Mouse (Mus musculus) forebrain, embryonic 15.5 days (tissue): ENCODE results near the gene Hnf1a. TPM values are rescaled to one million over a fixed set of nuclear protein-coding genes. Genes with fewer than 3 reads are reported as not detected.

ENCODE experiments used
- ATAC-seq: fragments of 200-750 bp; cut with Nextera tagmentation; replicated peaks from 2 replicates; pipeline ENCODE4 v1.8.0; 2017; ENCODE audit warnings: mild to moderate bottlenecking, moderate TSS enrichment, moderate library complexity
- H3K27ac ChIP-seq: fragments of 300-500 bp; sonication (generic); replicated peaks from 2 replicates; pipeline ENCODE4 v1.5.1; 2015; ENCODE audit warnings: mild to moderate bottlenecking, inconsistent platforms
- H3K27me3 ChIP-seq: fragments of 300-500 bp; sonication (generic); 2 replicates; pipeline ENCODE4 v1.6.1; 2015; ENCODE audit warnings: inconsistent platforms
- H3K36me3 ChIP-seq: fragments of 300-500 bp; sonication (generic); 2 replicates; pipeline ENCODE4 v1.6.1; 2015; ENCODE audit warnings: mild to moderate bottlenecking, inconsistent platforms
- H3K4me1 ChIP-seq: fragments of 300-500 bp; sonication (generic); 2 replicates; pipeline ENCODE4 v1.6.1; 2015; ENCODE audit warnings: inconsistent platforms
- H3K4me2 ChIP-seq: fragments of 300-500 bp; sonication (generic); replicated peaks from 2 replicates; pipeline ENCODE4 v1.6.1; 2015; ENCODE audit warnings: mild to moderate bottlenecking, inconsistent platforms
- H3K4me3 ChIP-seq: fragments of 300-500 bp; sonication (generic); 2 replicates; pipeline ENCODE4 v1.5.1; 2015; ENCODE audit warnings: mild to moderate bottlenecking, inconsistent platforms
- H3K9ac ChIP-seq: fragments of 300-500 bp; sonication (generic); replicated peaks from 2 replicates; pipeline ENCODE4 v1.6.1; 2015; ENCODE audit warnings: mild to moderate bottlenecking, inconsistent platforms
- H3K9me3 ChIP-seq: fragments of 300-500 bp; sonication (generic); 2 replicates; pipeline ENCODE4 v1.6.1; 2016; ENCODE audit warnings: inconsistent platforms
- WGBS: fragments of 180-500 bp; shearing (Covaris S2); methylation state at CpG from one replicate; pipeline ENCODE4 v1.1.7; 2015; ENCODE audit warnings: mixed read lengths; 5-methylcytosine and 5-hydroxymethylcytosine counted together
- polyA plus RNA-seq: library from polyadenylated mRNA; unstranded; fragments of >200 nt; fragmentation: Nextera tagmentation; extraction: Ambion mirVana; gene quantifications from 2 replicates; pipeline ENCODE4 v1.2.1, GENCODE M21; 2015

Gene Hnf1a
- polyA plus RNA-seq = not detected in 2 replicates

- Histone ChIP-seq H3K27me3 (no peaks in the 10 kb centered on the region), H3K27ac (no peak within 1 kb of the TSS), H3K36me3 (no peaks in the 10 kb centered on the region), H3K4me2 (no peak within 1 kb of the TSS), H3K4me1 (no peaks in the 10 kb centered on the region), H3K4me3 (no peak within 1 kb of the TSS), H3K9me3 (no peaks in the 10 kb centered on the region), H3K9ac (no peak within 1 kb of the TSS)
- ATAC-seq = no peak
- 88% methylated on average over 17 of the region's 17 CpGs for WGBS
Measured at GRCm38 (mm10) chr5:114970824-114971227, at the start of gene Hnf1a. TSS of gene Hnf1a (minus strand) at chr5:114971094.

GRCm38 (mm10) chr5:115018813-115019212 is 47.9 kb upstream of the Hnf1a start:
- Histone ChIP-seq H3K9ac (no peak overlapping the region), H3K9me3 (no peaks in the 10 kb centered on the region), H3K4me3 (no peak overlapping the region), H3K4me1 (peaks cover 17% of the 10 kb centered on the region), H3K4me2 (no peak overlapping the region), H3K27ac (no peak overlapping the region), H3K36me3 (no peaks in the 10 kb centered on the region), H3K27me3 (no peaks in the 10 kb centered on the region)
- WGBS = 75% methylated on average over 4 of the region's 4 CpGs
- ATAC-seq = no peak

GRCm38 (mm10) chr5:115018270-115018669 is 47.4 kb upstream of the Hnf1a start:
- Histone ChIP-seq H3K4me2 (no peak overlapping the region), H3K4me1 (peaks cover 22% of the 10 kb centered on the region), H3K36me3 (no peaks in the 10 kb centered on the region), H3K27ac (no peak overlapping the region), H3K27me3 (no peaks in the 10 kb centered on the region), H3K9ac (no peak overlapping the region), H3K9me3 (no peaks in the 10 kb centered on the region), H3K4me3 (no peak overlapping the region)
- 77% methylated on average over 2 of the region's 2 CpGs for WGBS
- no peak for ATAC-seq

- 28% methylated on average over 4 of the region's 4 CpGs for WGBS
- H3K9me3 ChIP-seq = no peaks in the 10 kb centered on the region
- H3K27me3 ChIP-seq = no peaks in the 10 kb centered on the region
- peaks cover 40% of the 10 kb centered on the region for H3K4me1 ChIP-seq
- no peak overlapping the region for H3K9ac ChIP-seq
- H3K36me3 ChIP-seq = no peaks in the 10 kb centered on the region
- no peak for ATAC-seq
- H3K4me3 ChIP-seq = no peak overlapping the region
- no peak overlapping the region for H3K4me2 ChIP-seq
- no peak overlapping the region for H3K27ac ChIP-seq
Measured at GRCm38 (mm10) chr5:115015121-115015520, 44.2 kb upstream of the Hnf1a start.

- H3K9me3 ChIP-seq = no peaks in the 10 kb centered on the region
- H3K4me2 ChIP-seq = no peak overlapping the region
- ATAC-seq = no peak
- WGBS = 67% methylated on average over 1 of the region's 1 CpGs
- no peak overlapping the region for H3K27ac ChIP-seq
- H3K27me3 ChIP-seq = no peaks in the 10 kb centered on the region
- H3K4me3 ChIP-seq = no peak overlapping the region
- no peak overlapping the region for H3K9ac ChIP-seq
- no peaks in the 10 kb centered on the region for H3K36me3 ChIP-seq
- H3K4me1 ChIP-seq = peaks cover 42% of the 10 kb centered on the region
Measured at GRCm38 (mm10) chr5:115014570-115014969, 43.7 kb upstream of the Hnf1a start.

- Histone ChIP-seq H3K27ac (no peak overlapping the region), H3K9me3 (no peaks in the 10 kb centered on the region), H3K4me3 (no peak overlapping the region), H3K27me3 (no peaks in the 10 kb centered on the region), H3K36me3 (no peaks in the 10 kb centered on the region), H3K9ac (no peak overlapping the region), H3K4me1 (peaks cover 42% of the 10 kb centered on the region), H3K4me2 (peak overlapping the region; percentile 83; the same call in 1 of the 2 replicates)
- no peak for ATAC-seq
- 61% methylated on average over 3 of the region's 3 CpGs for WGBS
Measured at GRCm38 (mm10) chr5:115013436-115013835, 42.5 kb upstream of the Hnf1a start.

- Histone ChIP-seq H3K9me3 (no peaks in the 10 kb centered on the region), H3K27me3 (no peaks in the 10 kb centered on the region), H3K4me2 (peak overlapping the region; percentile 83), H3K9ac (peak overlapping the region; percentile 88), H3K4me3 (peak overlapping the region; percentile 73), H3K27ac (peak overlapping the region; percentile 88), H3K4me1 (peaks cover 42% of the 10 kb centered on the region), H3K36me3 (no peaks in the 10 kb centered on the region)
- 1% methylated on average over 63 of the region's 63 CpGs for WGBS
- ATAC-seq = peak; percentile 43
Measured at GRCm38 (mm10) chr5:115011519-115012261, 40.8 kb upstream of the Hnf1a start.

GRCm38 (mm10) chr5:115011217-115011518 is 40.3 kb upstream of the Hnf1a start:
- WGBS = 0% methylated on average over 41 of the region's 57 CpGs
- no peaks in the 10 kb centered on the region for H3K27me3 ChIP-seq
- peak overlapping the region; percentile 73 for H3K4me3 ChIP-seq
- peak overlapping the region; percentile 88 for H3K27ac ChIP-seq
- H3K4me2 ChIP-seq = peak overlapping the region; percentile 83
- peak; percentile 55; the same call in 1 of the 2 replicates for ATAC-seq
- no peaks in the 10 kb centered on the region for H3K9me3 ChIP-seq
- peaks cover 42% of the 10 kb centered on the region for H3K4me1 ChIP-seq
- H3K9ac ChIP-seq = peak overlapping the region; percentile 88
- no peaks in the 10 kb centered on the region for H3K36me3 ChIP-seq

- under 1% methylated on average over 51 of the region's 65 CpGs for WGBS
- Histone ChIP-seq H3K4me3 (peak within 1 kb of the TSS; percentile 73), H3K9ac (peak within 1 kb of the TSS; percentile 88), H3K4me2 (peak within 1 kb of the TSS; percentile 83), H3K36me3 (no peaks in the 10 kb centered on the region), H3K4me1 (peaks cover 38% of the 10 kb centered on the region), H3K27me3 (no peaks in the 10 kb centered on the region), H3K9me3 (no peaks in the 10 kb centered on the region), H3K27ac (peak within 1 kb of the TSS; percentile 88)
- ATAC-seq = peak; percentile 92
Measured at GRCm38 (mm10) chr5:115010577-115011216, 39.8 kb upstream of the Hnf1a start, which contains the start of gene Sppl3. TSS of gene Sppl3 (plus strand) at chr5:115011137.

GRCm38 (mm10) chr5:115009961-115010360 is 39.1 kb upstream of the Hnf1a start:
- Histone ChIP-seq H3K4me2 (peak overlapping the region; percentile 64; the same call in 1 of the 2 replicates), H3K4me1 (peaks cover 32% of the 10 kb centered on the region), H3K9me3 (no peaks in the 10 kb centered on the region), H3K27me3 (no peaks in the 10 kb centered on the region), H3K36me3 (no peaks in the 10 kb centered on the region), H3K9ac (peak overlapping the region; percentile 88), H3K4me3 (peak overlapping the region; percentile 73; the same call in 1 of the 2 replicates), H3K27ac (0 out of 2 replicates have a peak overlapping the region, but pooled peaks have one; percentile 88)
- 64% methylated on average over 3 of the region's 3 CpGs for WGBS
- ATAC-seq = no peak

GRCm38 (mm10) chr5:115009143-115009542 is 38.2 kb upstream of the Hnf1a start:
- Histone ChIP-seq H3K9ac (no peak overlapping the region), H3K27ac (no peak overlapping the region), H3K4me3 (no peak overlapping the region), H3K4me2 (no peak overlapping the region), H3K27me3 (no peaks in the 10 kb centered on the region), H3K36me3 (no peaks in the 10 kb centered on the region), H3K4me1 (peaks cover 26% of the 10 kb centered on the region), H3K9me3 (no peaks in the 10 kb centered on the region)
- ATAC-seq = no peak
- 88% methylated on average over 6 of the region's 6 CpGs for WGBS

- WGBS = 89% methylated on average over 7 of the region's 7 CpGs
Measured at GRCm38 (mm10) chr5:115008307-115008706, 37.4 kb upstream of the Hnf1a start.

More at GRCm38 (mm10) chr5:115008307-115008706, 37.4 kb upstream of the Hnf1a start:
- Histone ChIP-seq H3K4me3 (no peak overlapping the region), H3K36me3 (no peaks in the 10 kb centered on the region), H3K4me2 (no peak overlapping the region), H3K4me1 (peaks cover 20% of the 10 kb centered on the region), H3K9ac (no peak overlapping the region), H3K9me3 (no peaks in the 10 kb centered on the region), H3K27me3 (no peaks in the 10 kb centered on the region), H3K27ac (no peak overlapping the region)
- ATAC-seq = no peak
